Mouse (Mus musculus) hindbrain, embryonic 14.5 days (tissue): ENCODE data around the gene Gm6763. TPM values are rescaled to one million over a fixed set of nuclear protein-coding genes. Genes with fewer than 3 reads are reported as not detected.

Experiments
- polyA plus RNA-seq: library from polyadenylated mRNA; unstranded; fragments of >200 nt; fragmentation: Nextera tagmentation; extraction: Ambion mirVana; gene quantifications from 2 replicates; pipeline ENCODE4 v1.2.1, GENCODE M21; 2014

The Gm6763 gene
- polyA plus RNA-seq, 1 experiment from 2014 or later, result not detected

Other genes starting within 250 kb of the Gm6763 start
- gene Gm21293, start 8.5 kb upstream of the Gm6763 start, polyA plus RNA-seq, result not detected in 2 replicates
- not detected in 2 replicates for gene Gm8764, start 8.5 kb downstream of the Gm6763 start, polyA plus RNA-seq
- gene Gm21304, start 17.0 kb downstream of the Gm6763 start, polyA plus RNA-seq, result not detected in 2 replicates
- gene Gm21312, start 25.5 kb downstream of the Gm6763 start, polyA plus RNA-seq, result not detected in 2 replicates
- gene Gm20765, start 34.0 kb downstream of the Gm6763 start, polyA plus RNA-seq, result not detected in 2 replicates
- not detected in 2 replicates for gene Gm4340, start 42.5 kb downstream of the Gm6763 start, polyA plus RNA-seq